21 mouse cellular contexts compared by ENCODE assay signal in the genomic region with DNA sequence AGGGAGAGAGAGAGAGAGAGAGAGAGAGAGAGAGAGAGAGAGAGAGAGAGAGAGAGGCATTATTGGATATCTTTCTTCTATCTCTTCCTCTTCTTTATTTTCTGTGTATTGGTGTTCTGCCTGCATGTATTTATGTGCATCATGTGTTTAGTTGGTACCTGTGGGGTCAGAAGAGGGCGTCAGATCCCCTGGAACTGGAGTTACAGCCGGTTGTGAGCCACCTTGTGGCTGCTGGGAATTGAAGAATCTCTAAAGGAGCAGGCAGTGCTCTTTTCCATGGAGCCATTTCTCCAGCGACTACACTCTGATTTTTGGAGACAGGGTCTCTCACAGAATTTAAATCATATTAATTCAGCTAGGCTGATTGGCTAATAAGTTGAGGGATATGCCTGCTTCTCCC.
"Had no signal": no experiment of that assay in that cellular context is flagged by ENCODE, and none has a peak within 500 bp of the region (broad histone marks: within the 10 kb centered on the region; RNA-seq: fewer than 3 reads in every experiment).

No protein-coding gene starts in this region.

- H3K9me3 ChIP-seq: limb, embryonic 10.5 days; limb, embryonic 13.5 days; liver, embryonic 12.5 days; midbrain, embryonic 13.5 days; neural tube, embryonic 13.5 days had no signal

- H3K36me3 ChIP-seq: limb, embryonic 10.5 days; limb, embryonic 13.5 days; liver, embryonic 12.5 days; midbrain, embryonic 13.5 days; neural tube, embryonic 13.5 days had no signal

- H3K9ac ChIP-seq: liver, embryonic 12.5 days; lung, embryonic 14.5 days; midbrain, embryonic 13.5 days; neural tube, embryonic 13.5 days had no signal

- H3K4me3 ChIP-seq: layer of hippocampus, adult 2 months; limb, embryonic 10.5 days; limb, embryonic 13.5 days; liver, embryonic 12.5 days; midbrain, embryonic 13.5 days; myocyte; neural tube, embryonic 13.5 days had no signal

- DNase-seq: kidney, adult 11 months; kidney, adult 9 months; kidney, postnatal 25 days; layer of hippocampus, adult 9-11 months; liver; lung, embryonic 14.5 days; lung, postnatal 10 days; lung, postnatal 36 days; retina, postnatal 1 day; right cerebral cortex, postnatal 25 days; thymus, adult 2 months; thymus, postnatal 14 days; thymus, postnatal 4 days had no signal

- H3K4me2 ChIP-seq: limb, embryonic 13.5 days; liver, embryonic 12.5 days; lung, embryonic 14.5 days; midbrain, embryonic 13.5 days; neural tube, embryonic 13.5 days had no signal

- ATAC-seq: liver, embryonic 12.5 days; midbrain, embryonic 13.5 days; midbrain, embryonic 16.5 days had no signal

- H3K27ac ChIP-seq: layer of hippocampus, adult 2 months; limb, embryonic 10.5 days; limb, embryonic 13.5 days; liver, embryonic 12.5 days; midbrain, embryonic 13.5 days; neural tube, embryonic 13.5 days had no signal

- H3K4me1 ChIP-seq: liver, embryonic 12.5 days; midbrain, embryonic 13.5 days; neural tube, embryonic 13.5 days had no signal
